Mouse (Mus musculus): ENCODE results near the gene Cpeb4.

- TF ChIP-seq POLR2A (IDR thresholded peaks at IDR 0.05; ENCODE audit: extremely low read depth, insufficient read depth, low read length): no peak
- TF ChIP-seq CTCF (IDR thresholded peaks at IDR 0.05; ENCODE audit: extremely low read depth, insufficient read depth, low read length): no peak
These were observed 109.8 kb downstream of the Cpeb4 start for GRCm38 (mm10) chr11:31981830-31982229.
